Mouse (Mus musculus) myocyte (in vitro differentiated cells): ENCODE results near the gene Map4k5.

Experiments
- CEBPB ChIP-seq: IDR thresholded peaks from 2 replicates; pipeline ENCODE4 v1.6.1; 2011; ENCODE audit warnings: mild to moderate bottlenecking, moderate library complexity; ENCODE audit not compliant: poor library complexity, insufficient read depth, severe bottlenecking
- E2F4 ChIP-seq: IDR thresholded peaks from one replicate; pipeline ENCODE4 v1.6.1; 2011; ENCODE audit warnings: mild to moderate bottlenecking, control low read depth, moderate library complexity; ENCODE audit not compliant: insufficient read depth
- MAX ChIP-seq: IDR thresholded peaks from one replicate; pipeline ENCODE4 v1.6.1; 2011; ENCODE audit warnings: low read depth, mild to moderate bottlenecking, control low read depth
- MYOG ChIP-seq, 3 experiments: IDR thresholded peaks; one replicate each; pipeline ENCODE4 v1.6.1; 2011; ENCODE audit warnings: control low read depth in 2 of 3, low read depth in 2 of 3, mild to moderate bottlenecking in 2 of 3; ENCODE audit not compliant: insufficient read length in 2 of 3, control insufficient read depth in 1 of 3, insufficient read depth in 1 of 3
- POLR2A ChIP-seq: IDR thresholded peaks from one replicate; pipeline ENCODE4 v1.6.1; 2011; ENCODE audit warnings: low read depth, mild to moderate bottlenecking, control low read depth, moderate library complexity; ENCODE audit not compliant: insufficient read length
- REST ChIP-seq: IDR thresholded peaks from one replicate; pipeline ENCODE4 v1.6.1; 2011; ENCODE audit warnings: mild to moderate bottlenecking, control low read depth, moderate library complexity; ENCODE audit not compliant: insufficient read depth, insufficient read length
- USF1 ChIP-seq: IDR thresholded peaks from one replicate; pipeline ENCODE4 v1.6.1; 2011; ENCODE audit warnings: low read depth, mild to moderate bottlenecking, control low read depth, moderate library complexity

- no peak for TF ChIP-seq USF1
- no peak for TF ChIP-seq POLR2A
- no peak for TF ChIP-seq MYOG (IDR thresholded peaks at IDR 0.05; ENCODE audit: control insufficient read depth in 1 of 3, insufficient read depth in 1 of 3, insufficient read length in 2 of 3, low read depth in 2 of 3)
- no peak for TF ChIP-seq E2F4
- TF ChIP-seq CEBPB, result no peak
- TF ChIP-seq MAX, result no peak
- no peak for TF ChIP-seq REST
These were observed 132.1 kb downstream of the Map4k5 start for GRCm38 (mm10) chr12:69760743-69761406.
